Mouse (Mus musculus): ENCODE results near the gene Rhox7a.
"Not testable (repeated sequence)": the region's sequence is repeated elsewhere in the genome, so short reads cannot be mapped to it uniquely, and the experiment has no call there.

The Rhox7a gene

DNA sequence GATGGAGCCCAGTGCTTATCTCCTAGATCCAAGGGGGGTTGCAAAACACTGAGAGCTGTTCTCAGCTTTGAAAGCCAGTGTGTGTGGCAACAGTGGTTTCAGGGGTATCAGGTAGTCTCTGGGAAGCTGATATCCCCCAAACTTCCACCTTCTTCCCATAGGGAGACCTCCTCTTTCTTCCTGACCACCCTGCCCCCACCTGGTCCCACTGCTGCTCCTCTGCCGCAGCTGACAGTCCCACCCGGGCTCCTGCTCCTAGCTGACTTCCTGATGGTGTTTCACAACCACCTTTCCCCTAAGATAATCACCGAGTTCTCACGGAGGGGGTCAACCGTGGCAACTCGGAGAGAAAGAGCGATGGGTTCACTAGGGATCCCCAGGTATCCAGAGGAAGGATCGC is at the start of gene Rhox7a:
Rhox7a (plus strand) TSS at position 301 of the 400 bp plus-strand sequence.
- not testable (repeated sequence) for DNase-seq (ENCODE audit: low read depth, low spot score)

DNA sequence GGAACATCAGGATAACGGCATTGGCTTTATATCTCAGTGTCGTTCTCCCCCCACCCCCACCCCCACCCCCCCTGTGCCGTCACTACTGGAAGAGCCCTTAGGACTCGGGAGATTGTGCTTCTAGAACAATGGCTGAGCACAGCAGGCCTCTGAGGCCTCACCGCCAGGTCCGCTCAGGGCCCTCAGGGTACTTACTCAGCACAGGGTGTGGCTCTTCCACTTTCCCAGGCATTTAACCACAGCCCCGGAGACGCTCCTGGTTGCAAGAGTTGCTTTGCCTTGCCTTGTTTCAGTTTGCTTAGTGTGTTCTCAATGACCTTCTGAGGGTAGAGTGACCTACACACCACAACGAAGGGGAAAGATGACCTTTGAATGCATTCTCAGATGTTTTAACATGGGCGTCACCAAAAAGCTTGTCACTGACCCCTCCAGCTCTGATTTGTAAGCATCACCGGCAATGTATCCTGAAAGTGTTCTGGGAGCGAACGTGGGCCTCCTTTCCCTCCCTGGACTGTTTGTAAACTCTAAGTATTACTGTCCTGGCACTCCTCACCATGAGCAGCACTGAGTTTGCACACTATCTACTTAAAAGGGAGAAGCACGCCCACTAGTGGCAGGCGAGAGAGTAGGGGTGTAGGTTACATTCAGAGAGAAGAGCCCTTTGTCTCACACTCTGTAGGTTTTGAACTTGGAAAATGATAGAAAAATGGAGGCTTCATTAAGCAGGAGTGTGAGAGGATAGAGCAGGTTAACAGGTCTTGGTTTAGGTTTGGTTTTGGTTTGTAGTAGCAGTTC is 24.0 kb upstream of the Rhox7a start:
- DNase-seq (ENCODE audit: low read depth, low spot score) = no peak

GRCm38 (mm10) chrX:37809396-37809795 is 22.1 kb upstream of the Rhox7a start:
- DNase-seq (ENCODE audit: low read depth, low spot score) = no peak

GRCm38 (mm10) chrX:37811179-37811578 is 20.3 kb upstream of the Rhox7a start:
- no peak for DNase-seq (ENCODE audit: low read depth, low spot score)

- DNase-seq (ENCODE audit: low read depth, low spot score) = no peak
These were observed 15.8 kb upstream of the Rhox7a start for GRCm38 (mm10) chrX:37815665-37816064.

GRCm38 (mm10) chrX:37826610-37827009 is 4.9 kb upstream of the Rhox7a start, which contains the start of gene Rhox6:
Gene Rhox6, plus strand, starts transcription at chrX:37826910.
- DNase-seq (ENCODE audit: low read depth, low spot score) = not testable (repeated sequence)

- no peak for DNase-seq (ENCODE audit: low read depth, low spot score)
These were observed 40.2 kb downstream of the Rhox7a start for GRCm38 (mm10) chrX:37871641-37872040.

DNA sequence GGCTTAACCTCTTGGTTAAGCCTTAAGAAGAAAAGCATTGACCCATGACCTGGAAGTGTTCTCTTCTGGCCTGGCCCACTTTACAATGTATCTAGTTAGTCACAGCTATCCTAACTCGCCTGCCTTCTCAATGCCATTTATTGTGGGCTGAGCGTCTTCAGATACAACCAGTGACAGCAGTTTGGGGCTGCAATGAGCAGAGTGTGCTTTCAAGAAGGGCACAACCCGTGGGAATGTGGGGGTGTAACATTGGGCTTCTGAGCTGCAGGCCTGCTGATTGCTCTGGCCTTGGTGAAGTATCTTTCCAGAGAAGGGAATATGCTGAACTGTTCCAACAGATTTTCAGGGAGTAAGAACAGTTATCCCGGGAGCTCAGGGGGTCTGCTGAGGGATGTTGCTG is 47.4 kb downstream of the Rhox7a start, which contains the start of gene Rhox8:
Rhox8 (minus strand) TSS at position 101 of the 400 bp plus-strand sequence.
- no peak for DNase-seq (ENCODE audit: low read depth, low spot score)
